Mouse (Mus musculus) kidney, embryonic 16.5 days (tissue): ENCODE data around the gene Slc43a1. TPM values are rescaled to one million over a fixed set of nuclear protein-coding genes. Genes with fewer than 3 reads are reported as not detected.
A peak's percentile ranks its signal among the peaks of the same experiment; 100 is the strongest.

Experiments
- ATAC-seq: fragments of 200-750 bp; cut with Nextera tagmentation; 2 replicates; pipeline ENCODE4 v1.8.0; 2017; ENCODE audit warnings: moderate TSS enrichment; ENCODE audit not compliant: low FRiP score, low TSS enrichment
- H3K27ac ChIP-seq: fragments of 300-500 bp; sonication (generic); 2 replicates; pipeline ENCODE4 v1.5.1; 2014; ENCODE audit warnings: low read length
- H3K27me3 ChIP-seq: fragments of 300-500 bp; sonication (generic); 2 replicates; pipeline ENCODE4 v1.6.1; 2014; ENCODE audit warnings: low read length, control low read depth, mixed read lengths; ENCODE audit not compliant: insufficient read depth
- H3K36me3 ChIP-seq: fragments of 300-500 bp; sonication (generic); 2 replicates; pipeline ENCODE4 v1.6.1; 2014; ENCODE audit warnings: low read length, control low read depth, mixed read lengths; ENCODE audit not compliant: insufficient read depth
- H3K4me1 ChIP-seq: fragments of 300-500 bp; sonication (generic); 2 replicates; pipeline ENCODE4 v1.6.1; 2014; ENCODE audit warnings: low read length, control low read depth, mixed read lengths; ENCODE audit not compliant: insufficient read depth
- H3K4me2 ChIP-seq: fragments of 300-500 bp; sonication (generic); replicated peaks from 2 replicates; pipeline ENCODE4 v1.6.1; 2014; ENCODE audit warnings: low read depth, low read length
- H3K4me3 ChIP-seq: fragments of 300-500 bp; sonication (generic); 2 replicates; pipeline ENCODE4 v1.5.1; 2014; ENCODE audit warnings: mild to moderate bottlenecking, low read length
- H3K9ac ChIP-seq: fragments of 300-500 bp; sonication (generic); replicated peaks from 2 replicates; pipeline ENCODE4 v1.6.1; 2014; ENCODE audit warnings: low read length
- H3K9me3 ChIP-seq: fragments of 300-500 bp; sonication (generic); 2 replicates; pipeline ENCODE4 v1.6.1; 2016; ENCODE audit warnings: low read length, control low read depth
- WGBS: fragments of 180-500 bp; shearing (Covaris S2); extraction: QIAGEN DNeasy Blood & Tissue Kit; methylation state at CpG from one replicate; pipeline ENCODE4 v1.1.7; 2014; 5-methylcytosine and 5-hydroxymethylcytosine counted together
- polyA plus RNA-seq: library from polyadenylated mRNA; unstranded; fragments of >200 nt; fragmentation: Nextera tagmentation; extraction: Ambion mirVana; gene quantifications from 2 replicates; pipeline ENCODE4 v1.2.1, GENCODE M21; 2015

The Slc43a1 gene
- polyA plus RNA-seq, 1 experiment from 2014 or later, result 15.6 TPM

DNA sequence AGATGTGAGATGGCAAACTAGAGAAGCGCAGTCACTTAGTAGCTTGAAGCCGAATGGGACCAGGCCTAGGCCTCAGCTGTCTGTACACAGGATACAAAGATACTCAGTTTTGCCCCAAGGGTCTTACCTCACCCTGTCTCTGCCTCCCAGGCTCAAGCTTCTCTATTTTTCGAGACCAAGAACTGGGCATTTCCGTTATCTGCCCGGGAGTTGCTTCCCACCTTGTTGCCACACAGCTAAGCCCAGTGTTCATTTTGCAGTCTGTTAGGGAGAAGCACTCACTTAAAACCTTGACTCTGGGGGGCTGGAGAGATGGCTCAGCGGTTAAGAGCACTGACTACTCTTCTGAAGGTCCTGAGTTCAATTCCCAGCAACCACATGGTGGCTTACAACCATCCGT, 34.7 kb upstream of the Slc43a1 start:
- 93% methylated on average over 7 of the region's 7 CpGs for WGBS

DNA sequence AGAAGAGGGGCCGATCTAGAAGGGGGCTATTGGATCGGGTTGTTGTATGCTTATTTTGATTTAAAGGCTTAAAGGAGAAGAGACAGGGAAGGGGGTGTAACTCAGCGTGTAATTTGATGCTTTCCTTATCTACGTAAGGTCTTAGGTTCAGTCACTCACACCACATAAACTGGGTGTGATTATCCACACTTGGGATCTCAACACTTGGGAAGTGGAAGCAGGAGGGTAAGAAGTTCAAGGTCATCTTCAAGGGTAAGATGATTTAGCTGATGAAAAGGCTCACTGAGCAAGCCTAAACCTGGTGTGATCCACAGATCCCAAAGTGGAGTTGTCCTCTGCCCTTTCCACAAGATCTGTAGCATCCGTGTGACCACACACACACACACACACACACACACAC, 32.1 kb upstream of the Slc43a1 start:
- no peak for ATAC-seq
- H3K9ac ChIP-seq, result no peak overlapping the region
- WGBS, result 55% methylated on average over 5 of the region's 5 CpGs
- no peak overlapping the region for H3K27ac ChIP-seq
- H3K4me1 ChIP-seq, result peaks cover 6% of the 10 kb centered on the region
- no peaks in the 10 kb centered on the region for H3K9me3 ChIP-seq
- no peak overlapping the region for H3K4me3 ChIP-seq
- no peaks in the 10 kb centered on the region for H3K27me3 ChIP-seq
- H3K36me3 ChIP-seq, result no peaks in the 10 kb centered on the region
- no peak overlapping the region for H3K4me2 ChIP-seq

More for the DNA sequence above, 34.7 kb upstream of the Slc43a1 start:
- ATAC-seq, result no peak
- Histone ChIP-seq H3K36me3 (no peaks in the 10 kb centered on the region), H3K27ac (no peak overlapping the region), H3K4me2 (no peak overlapping the region), H3K27me3 (no peaks in the 10 kb centered on the region), H3K9ac (no peak overlapping the region), H3K9me3 (no peaks in the 10 kb centered on the region), H3K4me1 (peaks cover 4% of the 10 kb centered on the region; the same call in 1 of the 2 replicates), H3K4me3 (no peak overlapping the region)

DNA sequence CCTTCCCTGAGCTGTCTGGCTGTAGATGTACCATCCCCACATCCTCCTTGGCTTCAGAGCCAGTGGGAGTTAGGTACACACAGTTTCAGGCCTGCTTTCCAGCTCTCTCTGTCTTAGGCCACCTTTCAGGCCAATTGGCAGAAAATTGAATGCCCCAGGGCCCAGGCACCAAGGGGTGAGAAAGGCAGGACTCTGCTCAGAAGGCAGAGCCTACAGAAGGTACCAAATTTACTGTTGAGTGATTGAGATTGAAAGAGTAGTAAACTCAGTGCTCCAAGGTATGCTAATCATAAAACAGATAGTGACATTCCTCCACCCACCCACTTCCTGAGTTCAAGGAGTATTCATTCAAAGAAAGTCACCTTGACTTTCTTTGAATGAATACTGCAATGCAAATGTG, 29.3 kb upstream of the Slc43a1 start:
- Histone ChIP-seq H3K9ac (no peak overlapping the region), H3K27me3 (no peaks in the 10 kb centered on the region), H3K9me3 (no peaks in the 10 kb centered on the region), H3K36me3 (no peaks in the 10 kb centered on the region), H3K4me2 (no peak overlapping the region), H3K4me1 (peaks cover 6% of the 10 kb centered on the region), H3K4me3 (no peak overlapping the region), H3K27ac (no peak overlapping the region)
- no peak for ATAC-seq

DNA sequence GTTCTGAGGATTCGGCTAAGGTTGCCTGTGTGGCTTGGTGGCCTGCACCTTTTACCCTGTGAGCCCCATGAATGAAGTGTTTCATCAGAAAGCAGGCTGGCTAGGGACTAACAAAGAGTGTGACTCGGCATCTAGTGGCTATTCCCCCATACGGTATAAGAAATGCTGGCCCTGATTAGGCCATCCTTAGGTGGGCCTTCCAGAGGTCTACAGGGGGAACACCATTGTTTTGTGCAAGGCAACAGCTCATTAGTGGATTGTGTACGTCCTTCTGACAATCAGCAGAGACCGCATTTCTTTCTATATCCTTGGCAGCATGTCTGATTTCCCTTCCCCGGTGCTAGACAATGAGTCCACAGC, 28.1 kb upstream of the Slc43a1 start:
- peak; percentile 28; the same call in 1 of the 2 replicates for ATAC-seq
- no peak overlapping the region for H3K27ac ChIP-seq

DNA sequence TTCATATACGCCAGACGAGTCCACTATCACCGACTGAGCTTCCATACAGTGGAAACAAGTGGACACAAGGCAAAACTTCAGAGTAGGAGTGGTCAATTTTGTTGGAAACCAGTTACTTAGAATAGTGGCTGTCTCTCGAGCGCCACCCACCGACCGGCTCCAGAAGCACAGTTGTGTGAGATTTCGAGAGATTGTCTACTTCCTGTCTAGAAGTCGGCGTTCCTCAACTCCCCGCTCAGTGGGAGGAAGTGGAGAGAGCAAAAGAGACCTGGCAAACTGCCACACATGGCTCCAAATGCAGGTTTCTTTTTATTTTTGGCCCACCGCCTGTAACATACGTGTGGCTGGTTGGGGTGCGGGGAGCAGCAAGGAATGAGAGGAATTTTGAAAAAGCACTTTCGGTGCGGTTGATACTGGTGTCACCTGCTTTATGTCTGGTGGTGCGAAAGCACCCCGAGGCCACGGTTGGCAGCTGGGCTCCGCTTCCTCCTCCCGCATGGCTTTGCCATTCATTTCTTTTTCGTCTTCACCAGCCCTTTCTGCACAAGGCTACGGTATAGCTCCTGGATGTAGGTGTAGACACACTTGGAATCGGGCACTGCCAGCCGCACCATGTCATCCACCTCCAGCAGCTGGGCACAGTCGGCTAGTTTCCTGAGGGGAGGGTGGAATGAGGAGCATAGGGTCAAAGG, 27.6 kb upstream of the Slc43a1 start:
- Histone ChIP-seq H3K27me3 (no peaks in the 10 kb centered on the region), H3K9ac (peak overlapping the region; percentile 37), H3K36me3 (no peaks in the 10 kb centered on the region), H3K27ac (no peak overlapping the region), H3K4me2 (peak overlapping the region; percentile 55), H3K4me3 (peak overlapping the region; percentile 31), H3K4me1 (peaks cover 6% of the 10 kb centered on the region), H3K9me3 (no peaks in the 10 kb centered on the region)
- ATAC-seq, result peak; percentile 72
- WGBS, result 27% methylated on average over 26 of the region's 26 CpGs

More for the DNA sequence above, 28.1 kb upstream of the Slc43a1 start:
- H3K4me3 ChIP-seq, result no peak overlapping the region
- no peak overlapping the region for H3K4me2 ChIP-seq
- peaks cover 6% of the 10 kb centered on the region for H3K4me1 ChIP-seq
- 77% methylated on average over 6 of the region's 6 CpGs for WGBS
- H3K9ac ChIP-seq, result no peak overlapping the region
- no peaks in the 10 kb centered on the region for H3K9me3 ChIP-seq
- H3K27me3 ChIP-seq, result no peaks in the 10 kb centered on the region
- H3K36me3 ChIP-seq, result no peaks in the 10 kb centered on the region

DNA sequence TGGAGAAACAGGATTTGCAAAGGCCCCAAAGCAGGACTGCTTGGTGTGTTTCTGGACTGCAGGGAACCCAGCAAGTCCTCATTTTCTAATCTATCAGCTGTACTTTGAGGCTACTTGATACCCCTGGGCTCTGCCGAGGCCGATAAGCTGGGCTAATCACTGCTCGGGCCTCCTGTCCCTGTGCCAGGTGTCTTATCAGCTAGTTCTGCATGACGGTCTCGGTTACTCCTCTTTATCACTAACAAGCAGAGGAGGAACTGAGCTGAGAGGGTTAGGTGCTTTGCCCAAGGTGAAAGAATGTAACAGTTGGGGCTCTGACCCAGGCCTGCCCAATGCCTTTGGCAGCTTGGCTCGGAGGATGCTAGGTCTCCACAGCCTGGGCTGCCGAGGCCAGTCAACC, 26.8 kb upstream of the Slc43a1 start:
- Histone ChIP-seq H3K4me1 (peaks cover 6% of the 10 kb centered on the region), H3K9me3 (no peaks in the 10 kb centered on the region), H3K27ac (no peak overlapping the region), H3K9ac (no peak overlapping the region), H3K36me3 (no peaks in the 10 kb centered on the region), H3K27me3 (no peaks in the 10 kb centered on the region), H3K4me2 (no peak overlapping the region), H3K4me3 (no peak overlapping the region)
- ATAC-seq, result peak; percentile 50
- 64% methylated on average over 7 of the region's 7 CpGs for WGBS

DNA sequence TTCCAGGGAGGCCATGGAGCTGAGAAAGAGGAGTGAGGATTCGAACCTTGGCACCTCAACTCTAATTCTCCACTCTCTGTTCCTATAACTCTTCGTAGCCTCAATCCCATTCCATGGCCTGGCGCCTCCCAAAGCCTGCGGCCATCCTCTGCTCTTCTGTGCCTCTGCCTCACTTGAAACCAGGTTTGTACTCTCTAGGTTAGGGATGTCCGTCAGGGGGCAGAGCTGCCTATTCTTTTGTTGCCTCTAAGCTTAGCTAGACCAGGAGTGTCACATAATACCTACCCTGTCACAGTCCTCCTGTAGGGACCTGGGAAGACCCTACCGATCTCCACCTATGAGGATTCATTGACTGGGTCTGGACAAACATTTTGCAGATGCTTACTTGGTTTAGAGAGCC, 26.0 kb upstream of the Slc43a1 start:
- Histone ChIP-seq H3K27ac (no peak overlapping the region), H3K36me3 (no peaks in the 10 kb centered on the region), H3K27me3 (no peaks in the 10 kb centered on the region), H3K4me3 (no peak overlapping the region), H3K9me3 (no peaks in the 10 kb centered on the region), H3K4me2 (no peak overlapping the region), H3K4me1 (peaks cover 6% of the 10 kb centered on the region), H3K9ac (no peak overlapping the region)
- WGBS, result 84% methylated on average over 6 of the region's 6 CpGs
- ATAC-seq, result no peak

DNA sequence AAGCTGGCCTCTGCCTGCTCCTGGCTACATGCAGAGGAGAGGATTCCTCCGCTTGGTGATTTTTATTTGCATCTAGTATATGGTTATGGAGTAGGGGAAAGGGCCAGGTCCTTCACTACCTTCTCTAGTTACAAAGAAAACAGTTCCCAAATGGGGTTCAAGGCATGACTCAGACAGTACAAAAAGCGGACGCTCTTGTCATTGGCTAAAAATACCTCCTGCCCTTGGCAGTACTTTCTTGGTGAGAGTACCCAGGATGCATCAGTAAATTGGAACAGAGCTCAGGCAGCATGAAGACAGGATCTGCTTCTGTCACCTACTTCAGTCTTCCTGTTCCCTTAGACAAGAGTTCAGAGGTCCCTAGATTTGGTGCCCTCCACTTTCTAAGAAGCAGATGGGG, 18.8 kb upstream of the Slc43a1 start:
- Histone ChIP-seq H3K27me3 (no peaks in the 10 kb centered on the region), H3K4me2 (no peak overlapping the region), H3K27ac (no peak overlapping the region), H3K4me3 (no peak overlapping the region), H3K9ac (no peak overlapping the region), H3K36me3 (no peaks in the 10 kb centered on the region), H3K9me3 (no peaks in the 10 kb centered on the region), H3K4me1 (0 out of 2 replicates have a peak, but pooled peaks cover 9% of the 10 kb centered on the region)
- ATAC-seq, result no peak
- 20% methylated on average over 3 of the region's 3 CpGs for WGBS

DNA sequence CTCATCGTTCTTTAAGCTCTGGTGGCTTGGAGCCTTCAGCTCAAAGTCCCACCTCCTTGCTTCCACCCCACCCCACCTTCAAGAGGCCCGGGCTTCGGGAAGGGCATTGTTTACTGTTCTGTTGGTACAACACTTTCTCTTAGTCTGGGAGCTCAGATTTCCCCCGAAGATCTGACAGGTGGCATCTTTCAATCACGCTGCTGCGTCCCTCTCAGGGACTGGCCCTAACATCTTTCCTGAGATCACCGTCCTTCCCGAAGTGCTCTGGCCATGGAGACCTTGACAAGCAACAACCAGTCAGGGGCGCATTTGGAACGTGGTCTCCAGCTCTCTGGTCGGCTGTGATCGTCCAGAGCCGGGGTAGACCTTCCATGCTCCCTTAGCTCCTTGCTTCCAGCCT, 16.1 kb upstream of the Slc43a1 start, which contains the start of gene Smtnl1:
TSS of gene Smtnl1 (minus strand) at position 101 of the 400 bp plus-strand sequence.
- no peak for ATAC-seq
- Histone ChIP-seq H3K4me1 (peaks cover 14% of the 10 kb centered on the region; the same call in 1 of the 2 replicates), H3K4me3 (no peak within 1 kb of the TSS), H3K9me3 (no peaks in the 10 kb centered on the region), H3K4me2 (no peak within 1 kb of the TSS), H3K36me3 (no peaks in the 10 kb centered on the region), H3K9ac (no peak within 1 kb of the TSS), H3K27me3 (no peaks in the 10 kb centered on the region), H3K27ac (0 out of 2 replicates have a peak within 1 kb of the TSS, but pooled peaks have one; percentile 1)
- 50% methylated on average over 13 of the region's 13 CpGs for WGBS

DNA sequence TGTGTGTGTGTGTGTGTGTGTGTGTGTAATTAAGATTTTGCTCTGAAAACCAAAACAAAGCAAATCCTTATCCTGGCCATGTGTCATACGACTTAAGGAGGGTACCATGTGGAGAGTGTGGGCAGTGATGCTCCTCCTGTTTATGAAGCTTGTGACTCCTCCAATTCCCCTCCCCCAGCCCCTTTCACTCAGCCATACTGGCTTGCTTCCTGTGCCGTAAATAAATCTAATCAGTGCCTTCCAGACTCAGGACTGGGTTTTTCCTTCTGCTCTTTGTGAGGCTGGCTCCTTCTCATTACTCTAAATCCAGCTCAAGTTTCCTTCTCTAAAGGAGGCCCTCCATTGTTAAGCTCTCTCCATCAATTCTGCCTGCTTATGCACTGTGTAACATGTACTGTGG, 15.4 kb upstream of the Slc43a1 start:
- H3K4me1 ChIP-seq, result peaks cover 20% of the 10 kb centered on the region
- no peak for ATAC-seq

More for the DNA sequence above, 15.4 kb upstream of the Slc43a1 start:
- Histone ChIP-seq H3K27ac (no peak overlapping the region), H3K27me3 (no peaks in the 10 kb centered on the region), H3K36me3 (no peaks in the 10 kb centered on the region), H3K4me3 (no peak overlapping the region), H3K9me3 (no peaks in the 10 kb centered on the region), H3K9ac (no peak overlapping the region), H3K4me2 (no peak overlapping the region)
- 15% methylated on average over 2 of the region's 2 CpGs for WGBS
